Comparison of ENCODE assay signal across 14 mouse cellular contexts in the genomic region with DNA sequence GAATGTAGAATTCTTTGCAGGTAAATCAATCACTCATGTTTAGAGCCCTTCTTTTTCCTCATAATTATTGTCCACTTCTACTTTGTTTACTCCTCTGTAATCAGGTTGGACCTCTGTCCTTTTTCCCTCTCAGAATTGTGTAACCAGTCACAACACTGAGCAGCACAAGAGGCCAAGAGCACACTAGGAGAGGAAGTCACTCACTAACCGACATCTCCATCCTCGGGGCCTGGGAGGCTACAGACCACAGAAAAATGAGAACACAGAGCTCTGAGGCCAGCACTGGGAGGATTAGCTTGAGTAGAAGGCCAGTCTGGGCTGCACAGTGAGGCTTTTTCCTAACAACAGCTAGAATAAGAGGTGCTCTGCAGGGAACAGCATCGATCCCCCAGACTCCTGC. TPM values are rescaled to one million over a fixed set of nuclear protein-coding genes. Genes with fewer than 3 reads are reported as not detected.
A peak's percentile ranks its signal among the peaks of the same experiment; 100 is the strongest.
DNase-seq lines count a peak whose midpoint lies in the region; ATAC-seq and TF ChIP-seq lines count a peak whose summit lies in the region.
"Had no signal": no experiment of that assay in that cellular context is flagged by ENCODE, and none has a peak within 500 bp of the region (broad histone marks: within the 10 kb centered on the region; RNA-seq: fewer than 3 reads in every experiment).

No protein-coding gene starts in this region.

- no peaks in the 10 kb centered on the region for H3K27me3 ChIP-seq in heart, embryonic 11.5 days (ENCODE audit: control insufficient read depth, insufficient read depth, low read length)
- H3K27me3 ChIP-seq in stomach, embryonic 15.5 days (replicated peaks): no peaks in the 10 kb centered on the region
- no peaks in the 10 kb centered on the region for H3K27me3 ChIP-seq in stomach, postnatal 0 days (ENCODE audit: control insufficient read depth, insufficient read depth, low read length)
- H3K27me3 ChIP-seq in liver, adult 2 months (ENCODE audit: control insufficient read depth, insufficient read depth, low read length): no peaks in the 10 kb centered on the region
- H3K27me3 ChIP-seq: forebrain, embryonic 13.5 days; hindbrain, embryonic 13.5 days; midbrain, embryonic 15.5 days had no signal

- no peak overlapping the region for H3K4me3 ChIP-seq in heart, embryonic 11.5 days (ENCODE audit: low read depth, low read length)
- H3K4me3 ChIP-seq in stomach, embryonic 15.5 days (replicated peaks): no peak overlapping the region
- H3K4me3 ChIP-seq in stomach, postnatal 0 days (ENCODE audit: low read depth, low read length): no peak overlapping the region
- no peak overlapping the region for H3K4me3 ChIP-seq in liver, adult 2 months (ENCODE audit: insufficient read depth, low read depth, low read length)
- H3K4me3 ChIP-seq: forebrain, embryonic 13.5 days; hindbrain, embryonic 13.5 days; midbrain, embryonic 15.5 days had no signal

- no peak overlapping the region for H3K4me2 ChIP-seq in heart, embryonic 11.5 days
- no peak overlapping the region for H3K4me2 ChIP-seq in stomach, embryonic 15.5 days
- H3K4me2 ChIP-seq in stomach, postnatal 0 days (replicated peaks; ENCODE audit: low read depth): no peak overlapping the region
- H3K4me2 ChIP-seq: forebrain, embryonic 13.5 days; hindbrain, embryonic 13.5 days; midbrain, embryonic 15.5 days had no signal

- TF ChIP-seq EP300 in stomach, postnatal 0 days (optimal IDR thresholded peaks at IDR 0.05): no peak

- peak overlapping the region; percentile 29; the same call in 1 of the 2 replicates for H3K27ac ChIP-seq in heart, embryonic 11.5 days (ENCODE audit: low read depth, low read length)
- H3K27ac ChIP-seq in stomach, embryonic 15.5 days: peak overlapping the region; percentile 17; the same call in 1 of the 2 replicates
- no peak overlapping the region for H3K27ac ChIP-seq in stomach, postnatal 0 days (replicated peaks)
- H3K27ac ChIP-seq in liver, adult 2 months (replicated peaks; ENCODE audit: insufficient read depth, low read depth, low read length): no peak overlapping the region
- H3K27ac ChIP-seq: forebrain, embryonic 13.5 days; hindbrain, embryonic 13.5 days; midbrain, embryonic 15.5 days had no signal

- H3K9me3 ChIP-seq in heart, embryonic 11.5 days (replicated peaks; ENCODE audit: control insufficient read depth, low read length): no peaks in the 10 kb centered on the region
- no peaks in the 10 kb centered on the region for H3K9me3 ChIP-seq in stomach, embryonic 15.5 days
- H3K9me3 ChIP-seq in stomach, postnatal 0 days (ENCODE audit: control insufficient read depth, low read length): no peaks in the 10 kb centered on the region
- H3K9me3 ChIP-seq: forebrain, embryonic 13.5 days; hindbrain, embryonic 13.5 days; midbrain, embryonic 15.5 days had no signal

- 61% methylated on average over 3 of the region's 3 CpGs for WGBS in heart, embryonic 11.5 days (ENCODE audit: insufficient replicate concordance)
- WGBS in stomach, embryonic 15.5 days: 45% methylated on average over 3 of the region's 3 CpGs
- WGBS in stomach, postnatal 0 days: 41% methylated on average over 3 of the region's 3 CpGs
- WGBS in liver, adult 2 months: 31% methylated on average over 3 of the region's 3 CpGs

- peaks cover 18% of the 10 kb centered on the region for H3K4me1 ChIP-seq in heart, embryonic 11.5 days (ENCODE audit: control insufficient read depth, insufficient read depth, low read length)
- H3K4me1 ChIP-seq in stomach, embryonic 15.5 days: no peaks in the 10 kb centered on the region
- 0 out of 2 replicates have a peak, but pooled peaks cover 4% of the 10 kb centered on the region for H3K4me1 ChIP-seq in stomach, postnatal 0 days (replicated peaks; ENCODE audit: control insufficient read depth, insufficient read depth)
- H3K4me1 ChIP-seq in liver, adult 2 months (ENCODE audit: control insufficient read depth, insufficient read depth, low read length): no peaks in the 10 kb centered on the region
- H3K4me1 ChIP-seq: midbrain, embryonic 15.5 days had no signal

- no peak for TF ChIP-seq CTCF in stomach, postnatal 0 days (IDR thresholded peaks at IDR 0.05; ENCODE audit: low read depth)
- no peak for TF ChIP-seq CTCF in liver, adult 2 months (IDR thresholded peaks at IDR 0.05; ENCODE audit: low read depth, low read length)

- TF ChIP-seq POLR2A in liver, adult 2 months (IDR thresholded peaks at IDR 0.05; ENCODE audit: extremely low read depth, insufficient read depth, low read length): no peak

- H3K79me2 ChIP-seq in liver, adult 2 months (ENCODE audit: control insufficient read depth, insufficient read depth, low read length): no peaks in the 10 kb centered on the region

- DNase-seq in heart, adult 8-10 months (ENCODE audit: low spot score): no peak
- DNase-seq in stomach, postnatal 0 days (ENCODE audit: low spot score): no peak
- peak; percentile 16 for DNase-seq in liver, adult 2 months (ENCODE audit: extremely low read depth, low read depth, low spot score)
- no peak for DNase-seq in layer of hippocampus, adult 8-10 months (ENCODE audit: low spot score in 2 of 2)
- DNase-seq in adrenal gland, postnatal 14 days: no peak
- DNase-seq: cerebellum, adult 18-20 months; kidney, adult 18-20 months; lung, postnatal 36 days had no signal

- H3K36me3 ChIP-seq in heart, embryonic 11.5 days (ENCODE audit: control insufficient read depth, insufficient read depth, low read length): no peaks in the 10 kb centered on the region
- H3K36me3 ChIP-seq in stomach, embryonic 15.5 days: no peaks in the 10 kb centered on the region
- H3K36me3 ChIP-seq in stomach, postnatal 0 days (ENCODE audit: control insufficient read depth, insufficient read depth, low read length): no peaks in the 10 kb centered on the region
- H3K36me3 ChIP-seq in liver, adult 2 months (ENCODE audit: control insufficient read depth, insufficient read depth, low read length): no peaks in the 10 kb centered on the region
- H3K36me3 ChIP-seq: hindbrain, embryonic 13.5 days; midbrain, embryonic 15.5 days had no signal

- no peak for ATAC-seq in heart, embryonic 11.5 days (replicated peaks; ENCODE audit: insufficient number of reproducible peaks, low FRiP score, low TSS enrichment)
- no peak for ATAC-seq in stomach, embryonic 15.5 days (ENCODE audit: insufficient read depth, low FRiP score, low read depth)
- ATAC-seq in stomach, postnatal 0 days (ENCODE audit: low FRiP score, low TSS enrichment): no peak
- peak; percentile 86 for ATAC-seq in monocyte, adult 5-6 weeks (replicated peaks; ENCODE audit: insufficient number of reproducible peaks, low FRiP score, low TSS enrichment, poor library complexity, severe bottlenecking)
- ATAC-seq: forebrain, embryonic 13.5 days; midbrain, embryonic 15.5 days had no signal

- H3K9ac ChIP-seq in heart, embryonic 11.5 days (ENCODE audit: low read depth, low read length): no peak overlapping the region
- H3K9ac ChIP-seq in stomach, embryonic 15.5 days: no peak overlapping the region
- no peak overlapping the region for H3K9ac ChIP-seq in stomach, postnatal 0 days (ENCODE audit: low read length)
- H3K9ac ChIP-seq in liver, adult 2 months (ENCODE audit: low read depth, low read length): no peak overlapping the region
- H3K9ac ChIP-seq: forebrain, embryonic 13.5 days; hindbrain, embryonic 13.5 days; midbrain, embryonic 15.5 days had no signal

RNA-seq across cellular contexts. Expression of a gene that starts 17.0 kb away (rescaled TPM):
- 38.1 and 42.1 TPM in 2 replicates for polyA plus RNA-seq in heart, embryonic 11.5 days (2014; fragmentation: Nextera tagmentation; extraction: Ambion mirVana)
- 10 to 100 TPM in 3 of 4 experiments, 1 to 10 TPM in 1; 9.9 to 18.2 (median 14.5) TPM for total RNA-seq in heart, adult 8-10 months (2022)
- polyA plus RNA-seq in stomach, embryonic 15.5 days (2015; fragmentation: Nextera tagmentation; extraction: Ambion mirVana): 26.7 and 28.6 TPM in 2 replicates
- polyA plus RNA-seq in stomach, postnatal 0 days (2015; fragmentation: Nextera tagmentation; extraction: Ambion mirVana): 10.7 and 11.5 TPM in 2 replicates
- total RNA-seq in liver, adult 2 months (2014; rRNA removed): 3.5 and 3.8 TPM in 2 replicates
- polyA plus RNA-seq in liver, adult 2 months (2012; rRNA removed): 0.70 and 1.3 TPM in 2 replicates
- total RNA-seq in monocyte, adult 5-6 weeks (2017): 133 to 163 TPM (median 146 TPM) in 3 replicates
- 10 to 100 TPM in 2 of 4 experiments, 1 to 10 TPM in 2; 2.6 to 16.0 (median 6.7) TPM for total RNA-seq in layer of hippocampus, adult 8-10 months (2022)
- total RNA-seq in adrenal gland, postnatal 14 days (2021): 14.3 and 16.6 TPM in 2 replicates

Comparison
In these comparisons a context has a peak if more than half of its experiments do, and no peak if none do; other contexts are left out.
1. H3K27ac ChIP-seq: peak in heart, embryonic 11.5 days (single experiment) and stomach, embryonic 15.5 days (single experiment); none in stomach, postnatal 0 days (single experiment) and liver, adult 2 months (single experiment).